Mouse (Mus musculus) bone marrow macrophage, adult 2 months (primary cell): ENCODE measurements around the gene Tmprss3. TPM values are rescaled to one million over a fixed set of nuclear protein-coding genes. Genes with fewer than 3 reads are reported as not detected.

Experiments
- H3K27ac ChIP-seq: 2 replicates; pipeline ENCODE4 v1.5.1; 2012; ENCODE audit warnings: low read depth, low read length; ENCODE audit not compliant: insufficient read depth
- H3K4me1 ChIP-seq: 2 replicates; pipeline ENCODE4 v1.6.1; 2012; ENCODE audit warnings: low read length; ENCODE audit not compliant: control insufficient read depth, insufficient read depth
- H3K4me3 ChIP-seq: 2 replicates; pipeline ENCODE4 v1.5.1; 2012; ENCODE audit warnings: mild to moderate bottlenecking, low read length, moderate library complexity; ENCODE audit not compliant: insufficient read depth
- CTCF ChIP-seq: IDR thresholded peaks from 2 replicates; pipeline ENCODE4 v1.5.1; 2012; ENCODE audit warnings: low read depth, mild to moderate bottlenecking, low read length, moderate library complexity
- POLR2A ChIP-seq: IDR thresholded peaks from 2 replicates; pipeline ENCODE4 v1.6.1; 2012; ENCODE audit warnings: mild to moderate bottlenecking, low read depth, low read length, borderline replicate concordance
- polyA plus RNA-seq: library from polyadenylated mRNA; stranded (reverse); fragments of >200 nt; gene quantifications from 2 replicates; pipeline ENCODE4 v1.2.4, GENCODE M21; 2012; ENCODE audit not compliant: missing spikeins, insufficient read depth, insufficient read length

The Tmprss3 gene
- polyA plus RNA-seq, 1 experiment, result not detected

DNA sequence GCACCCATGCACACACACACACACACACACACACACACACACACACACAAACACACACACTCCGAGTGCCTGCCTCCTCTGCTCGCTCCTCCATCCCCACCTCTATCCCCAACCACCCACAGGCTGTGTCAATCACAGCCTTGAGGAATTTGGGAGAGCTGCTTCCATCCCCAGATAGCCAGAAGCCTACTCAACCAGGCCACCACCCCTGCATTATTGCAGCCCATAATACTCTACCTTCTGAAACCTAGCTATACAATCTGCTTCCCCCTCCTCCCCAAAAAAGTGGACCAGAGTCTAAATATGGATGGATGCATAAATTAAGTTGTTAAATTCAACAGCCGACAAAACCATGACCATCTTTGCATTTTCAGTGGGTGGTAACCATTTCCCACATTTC, 27.6 kb upstream of the Tmprss3 start:
- H3K4me3 ChIP-seq, result no peak overlapping the region
- TF ChIP-seq POLR2A, result no peak
- peaks cover 5% of the 10 kb centered on the region for H3K4me1 ChIP-seq
- no peak overlapping the region for H3K27ac ChIP-seq

DNA sequence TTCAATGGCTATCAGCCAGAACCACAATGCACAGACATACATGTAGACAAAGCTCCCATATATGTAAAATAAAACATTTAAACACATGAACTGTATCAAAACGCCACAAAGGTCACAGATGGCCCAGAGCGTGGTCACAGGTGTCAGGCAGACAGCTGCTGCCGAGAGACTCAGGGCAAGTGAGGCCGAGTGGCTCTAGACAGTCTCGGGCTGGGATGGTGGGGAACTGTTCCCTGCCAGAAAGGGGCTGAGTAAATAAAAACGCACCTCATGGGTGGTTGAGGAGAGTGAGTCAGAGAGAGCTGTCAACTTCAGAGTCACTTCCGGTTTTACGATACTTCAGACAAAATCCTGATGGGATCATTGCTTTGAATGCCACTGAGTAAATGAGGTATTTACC, 25.8 kb upstream of the Tmprss3 start:
- peaks cover 5% of the 10 kb centered on the region for H3K4me1 ChIP-seq
- H3K4me3 ChIP-seq, result no peak overlapping the region
- H3K27ac ChIP-seq, result no peak overlapping the region
- TF ChIP-seq CTCF, result no peak
- no peak for TF ChIP-seq POLR2A

DNA sequence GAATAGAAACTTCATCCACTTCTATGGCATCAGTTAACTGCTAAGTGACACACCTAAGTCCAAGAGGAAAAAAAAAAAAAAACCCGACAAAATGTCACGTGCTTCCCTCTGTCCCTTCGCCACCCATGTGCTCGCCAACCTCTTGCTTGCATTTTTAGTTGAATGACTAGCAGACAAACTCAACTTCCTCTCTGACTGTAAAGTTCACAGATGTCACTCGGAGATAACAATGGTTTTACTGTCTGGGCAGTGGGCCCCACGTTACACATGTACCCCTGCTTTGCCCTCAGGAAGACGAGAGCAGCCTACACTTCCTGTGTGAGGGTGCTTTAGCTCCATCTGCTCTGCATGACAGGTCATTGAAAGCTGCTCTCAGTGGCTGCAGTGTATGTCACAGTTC, 25.1 kb upstream of the Tmprss3 start:
- TF ChIP-seq POLR2A (no peak), CTCF (no peak)
- no peak overlapping the region for H3K4me3 ChIP-seq
- H3K4me1 ChIP-seq, result peaks cover 5% of the 10 kb centered on the region
- no peak overlapping the region for H3K27ac ChIP-seq

DNA sequence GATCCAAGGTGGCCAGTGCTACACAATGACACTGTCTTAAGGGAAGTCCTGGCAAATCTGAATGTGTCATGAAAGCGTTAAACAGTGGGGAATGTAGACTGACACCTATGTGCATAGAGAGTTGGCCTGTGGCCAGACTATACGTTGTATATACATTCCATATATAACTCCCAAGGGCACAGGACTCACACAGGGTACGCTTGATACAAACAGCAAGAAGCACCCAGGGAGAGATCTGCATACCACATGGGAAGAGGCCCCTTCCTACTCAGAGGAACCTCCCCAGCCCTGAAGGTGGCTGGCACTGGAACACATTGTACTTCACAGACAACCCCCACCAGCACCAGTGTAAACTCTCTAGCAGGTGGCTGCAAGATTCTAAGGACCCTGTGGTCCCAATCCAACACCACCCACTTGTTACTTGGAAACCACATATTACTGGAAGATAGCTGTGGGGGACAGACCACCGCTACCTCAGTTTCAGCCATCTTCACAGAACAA, 24.1 kb upstream of the Tmprss3 start:
- TF ChIP-seq CTCF (no peak), POLR2A (no peak)
- Histone ChIP-seq H3K27ac (no peak overlapping the region), H3K4me3 (no peak overlapping the region), H3K4me1 (peaks cover 5% of the 10 kb centered on the region)

DNA sequence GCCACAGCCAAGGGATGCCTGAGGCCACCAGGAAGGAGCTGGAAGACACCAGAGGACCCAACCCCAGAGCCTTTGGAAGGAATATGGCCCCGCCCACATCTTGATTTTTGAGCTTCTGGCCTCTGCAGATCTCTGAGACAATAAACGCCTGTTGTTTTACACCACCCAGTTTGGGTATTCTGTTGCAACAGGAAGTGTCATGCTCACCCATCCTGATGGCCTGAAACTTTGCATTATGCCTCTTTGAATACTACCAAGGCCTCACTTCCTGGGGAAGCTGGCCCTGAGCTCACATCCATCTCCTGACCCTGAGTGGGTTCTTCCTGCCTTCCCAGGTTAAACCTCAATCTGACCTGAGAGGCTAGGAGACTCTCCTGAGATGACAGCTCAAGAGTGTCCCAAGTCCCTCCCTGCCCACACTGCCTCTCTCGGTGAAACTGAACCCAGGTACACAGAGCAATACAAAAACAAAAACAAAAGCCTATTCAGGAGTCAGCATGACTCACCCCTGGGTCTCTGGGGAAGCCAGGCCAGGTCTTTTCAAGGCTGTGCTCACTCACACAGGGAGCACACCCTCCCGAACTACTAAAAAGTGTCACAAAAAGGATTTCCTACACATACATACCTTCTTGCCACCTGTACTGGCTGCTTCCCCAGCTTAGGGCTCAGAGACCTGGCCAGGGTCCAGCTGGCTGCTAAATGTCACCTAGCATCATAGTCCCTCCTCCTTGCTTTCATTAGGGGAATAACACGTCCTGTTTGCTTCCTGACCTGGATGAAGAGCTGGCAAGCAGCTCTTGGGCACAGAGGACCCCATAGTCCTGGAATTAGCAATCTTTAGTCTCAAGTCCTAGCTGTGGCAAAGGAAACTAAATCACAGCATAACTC, 17.5 kb upstream of the Tmprss3 start:
- H3K4me3 ChIP-seq, result no peak overlapping the region
- H3K4me1 ChIP-seq, result peaks cover 3% of the 10 kb centered on the region; the same call in 1 of the 2 replicates
- H3K27ac ChIP-seq, result no peak overlapping the region
- TF ChIP-seq CTCF (no peak), POLR2A (no peak)

DNA sequence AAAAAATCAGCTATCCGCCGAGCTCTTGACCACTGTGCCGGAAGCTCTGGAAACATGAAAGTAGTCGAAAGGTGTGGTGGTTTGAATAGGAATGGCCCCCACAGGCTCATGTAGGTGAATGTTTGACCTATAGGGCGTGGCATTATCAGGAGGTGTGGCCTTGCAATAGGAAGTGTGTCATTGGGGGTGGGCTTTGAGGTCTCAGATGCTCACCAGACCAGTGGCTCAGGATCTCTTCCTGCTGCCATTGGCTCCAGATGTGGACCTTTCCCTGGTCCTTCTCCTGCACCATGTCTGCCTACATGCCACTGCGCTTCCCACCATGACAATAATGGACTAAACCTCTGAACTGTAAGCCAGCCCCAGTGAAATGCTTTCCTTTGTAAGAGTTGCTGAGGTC, 13.1 kb upstream of the Tmprss3 start:
- peaks cover 3% of the 10 kb centered on the region; the same call in 1 of the 2 replicates for H3K4me1 ChIP-seq
- no peak overlapping the region for H3K4me3 ChIP-seq
- TF ChIP-seq POLR2A, result no peak
- no peak overlapping the region for H3K27ac ChIP-seq

DNA sequence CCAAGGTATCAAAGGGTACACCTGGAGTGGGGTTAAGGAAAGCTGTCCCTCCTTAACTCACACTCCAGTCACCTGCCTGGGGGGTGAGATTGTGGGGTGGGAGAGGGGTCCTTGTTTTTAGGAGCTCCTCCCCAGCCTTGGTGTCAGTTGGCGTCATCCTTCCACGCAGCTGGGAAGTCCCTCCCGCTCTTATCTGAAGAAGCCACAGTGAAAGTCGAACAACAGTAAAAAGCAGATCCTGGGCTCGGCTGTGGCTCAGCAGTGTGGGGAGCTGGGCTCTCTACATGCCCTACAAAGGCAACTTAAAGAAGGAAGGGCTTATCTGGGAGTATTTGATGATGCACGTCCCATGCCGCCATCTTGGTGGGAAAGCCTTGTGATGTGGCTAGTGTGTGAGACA, 11.5 kb upstream of the Tmprss3 start:
- TF ChIP-seq CTCF (no peak), POLR2A (no peak)
- H3K4me3 ChIP-seq, result no peak overlapping the region
- H3K27ac ChIP-seq, result no peak overlapping the region
- no peaks in the 10 kb centered on the region; the same call in 1 of the 2 replicates for H3K4me1 ChIP-seq

DNA sequence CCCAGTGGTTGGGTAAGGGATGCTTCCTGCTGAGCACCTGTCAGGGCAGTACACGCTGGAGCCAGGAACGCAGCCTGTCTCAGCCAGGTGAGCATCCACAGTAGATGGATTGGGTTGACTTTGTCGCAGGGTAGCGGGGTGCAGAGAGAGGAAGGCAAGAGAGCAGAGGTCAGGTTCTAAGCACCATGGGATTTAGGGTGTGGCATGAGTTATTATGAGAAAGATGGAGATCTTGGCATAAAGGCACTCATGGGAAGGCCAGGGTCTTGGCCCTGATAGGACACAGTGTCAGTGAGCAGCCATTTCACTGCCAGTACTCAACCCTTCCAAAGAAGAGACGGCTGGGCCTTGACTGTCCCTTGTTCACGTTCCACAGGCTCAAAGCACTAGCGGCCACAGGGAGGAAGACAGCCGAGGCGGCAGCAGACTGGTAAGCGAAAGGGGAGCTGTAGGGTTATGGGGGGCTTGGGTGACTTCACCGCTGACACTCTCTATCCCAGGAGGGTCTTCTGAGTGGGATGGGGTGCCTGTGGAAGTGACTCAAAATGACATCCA, 10.7 kb upstream of the Tmprss3 start:
- H3K4me1 ChIP-seq, result no peaks in the 10 kb centered on the region; the same call in 1 of the 2 replicates
- H3K4me3 ChIP-seq, result no peak overlapping the region
- H3K27ac ChIP-seq, result no peak overlapping the region
- TF ChIP-seq POLR2A, result no peak
- no peak for TF ChIP-seq CTCF

DNA sequence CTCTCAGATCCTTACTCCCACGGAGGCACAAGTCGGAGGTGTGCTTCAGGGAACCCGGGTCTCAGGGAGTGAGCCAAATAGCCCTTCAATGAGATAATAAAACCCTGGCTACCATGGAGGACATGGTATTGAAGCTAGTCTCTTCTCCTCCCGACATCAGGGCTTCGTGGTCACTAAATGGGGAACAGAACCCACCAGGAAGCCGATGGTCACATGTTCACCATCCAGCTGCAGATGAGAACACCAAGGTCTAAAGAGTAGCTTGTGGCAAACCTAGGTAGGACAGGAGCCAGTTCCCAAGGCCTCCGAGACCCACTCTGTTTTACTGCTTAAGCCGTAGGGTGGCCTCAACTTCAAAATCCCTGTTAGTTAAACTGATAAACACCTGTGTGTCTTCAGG, 9.9 kb upstream of the Tmprss3 start:
- TF ChIP-seq POLR2A (no peak), CTCF (no peak)
- Histone ChIP-seq H3K4me1 (no peaks in the 10 kb centered on the region; the same call in 1 of the 2 replicates), H3K4me3 (no peak overlapping the region), H3K27ac (no peak overlapping the region)

DNA sequence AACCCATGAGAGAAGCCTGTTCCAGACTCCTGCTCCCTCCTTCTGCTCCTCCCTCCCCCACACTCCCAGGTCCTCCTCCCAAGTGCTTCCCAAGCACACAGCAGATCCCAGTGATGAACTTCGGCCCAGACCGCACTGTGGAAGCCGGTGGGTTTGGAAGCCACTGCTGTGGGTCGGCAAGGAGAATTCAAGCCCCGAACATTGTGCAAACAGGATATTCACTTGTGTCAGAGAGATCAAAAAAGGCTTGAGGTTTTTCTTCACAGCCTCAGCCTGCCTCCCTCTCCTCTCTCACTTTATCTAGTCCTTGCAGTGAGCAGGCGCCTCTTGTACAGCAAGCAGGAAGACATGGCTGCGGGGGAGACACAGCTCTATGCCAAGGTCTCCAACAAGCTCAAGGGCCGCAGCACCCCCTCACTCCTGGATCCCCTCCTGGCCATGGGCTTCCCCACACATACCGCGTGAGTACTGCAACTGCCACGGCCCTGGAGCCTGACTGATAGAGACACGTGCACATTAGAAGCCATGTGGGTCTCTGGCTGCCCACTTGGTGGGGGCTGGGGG, 9.1 kb upstream of the Tmprss3 start, which contains the start of gene Ubash3a:
Gene Ubash3a (plus strand): TSS at position 103 of the 564 bp plus-strand sequence.
- Histone ChIP-seq H3K27ac (no peak within 1 kb of the TSS), H3K4me3 (no peak within 1 kb of the TSS), H3K4me1 (no peaks in the 10 kb centered on the region; the same call in 1 of the 2 replicates)
- no peak for TF ChIP-seq POLR2A
- no peak for TF ChIP-seq CTCF
